Mouse (Mus musculus) liver, adult 2 months (tissue): Measurements from ENCODE around the gene Bst2.

Source experiments
- CTCF ChIP-seq: fragments of 200-500 bp; IDR thresholded peaks from 2 replicates; pipeline ENCODE4 v1.5.1; 2011; ENCODE audit warnings: low read depth, low read length, control low read depth
- POLR2A ChIP-seq: fragments of 200-500 bp; IDR thresholded peaks from 2 replicates; pipeline ENCODE4 v1.6.1; 2011; ENCODE audit warnings: low read length, control low read depth; ENCODE audit not compliant: insufficient read depth; ENCODE audit errors: extremely low read depth

DNA sequence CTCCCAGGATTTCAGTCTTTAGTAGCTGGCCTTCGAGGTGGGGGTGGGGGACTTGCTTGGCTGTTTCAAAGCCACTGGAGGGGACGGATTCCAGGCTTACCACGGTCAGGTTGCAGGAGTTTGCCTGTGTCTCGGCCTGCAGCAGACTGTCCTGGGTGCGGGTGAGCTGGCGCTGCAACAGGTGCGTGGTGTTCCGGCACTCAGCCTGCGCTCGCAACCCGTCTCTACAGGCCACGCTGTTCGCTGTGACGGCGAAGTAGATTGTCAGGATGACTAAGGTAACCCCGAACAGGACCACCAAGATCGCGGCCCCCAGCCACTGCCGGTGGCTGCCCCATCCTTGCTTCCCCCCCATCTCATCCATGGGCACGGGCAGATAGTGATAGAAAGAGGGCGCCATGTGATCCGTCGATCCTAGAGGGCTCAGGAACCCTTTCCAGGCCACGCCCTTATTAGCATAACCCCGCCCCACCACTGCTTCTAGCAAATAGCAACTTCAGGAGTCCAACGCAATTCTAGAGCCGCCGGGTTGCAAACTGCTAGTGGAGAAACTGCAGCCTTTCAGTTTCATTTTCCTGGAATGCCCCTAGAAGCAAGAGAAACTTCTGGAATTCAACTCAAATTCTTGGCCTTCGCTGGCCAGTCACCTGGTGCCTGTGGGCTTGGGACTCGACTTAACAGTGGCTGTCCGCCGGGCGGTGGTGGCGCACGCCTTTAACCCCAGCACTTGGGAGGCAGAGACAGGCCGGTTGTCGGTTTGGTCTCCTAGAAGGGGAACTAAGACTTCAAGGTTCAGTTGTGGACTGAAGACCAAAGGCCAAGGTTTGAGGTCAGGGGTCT, at the start of gene Bst2:
- TF ChIP-seq POLR2A: peak; percentile 52
- peak; percentile 21 for TF ChIP-seq CTCF
